Mouse (Mus musculus) CD4-positive, CD25-positive, alpha-beta regulatory T cell (primary cell): ENCODE results near the gene Taok2. TPM values are rescaled to one million over a fixed set of nuclear protein-coding genes. Genes with fewer than 3 reads are reported as not detected.

Experiments
- polyA plus RNA-seq: library from polyadenylated mRNA; unstranded; fragments of 100-300 nt; shearing (Covaris generic); gene quantifications from one replicate; pipeline ENCODE4 v1.2.1, GENCODE M21; 2017

The Taok2 gene
- 45.7 TPM for polyA plus RNA-seq

DNA sequence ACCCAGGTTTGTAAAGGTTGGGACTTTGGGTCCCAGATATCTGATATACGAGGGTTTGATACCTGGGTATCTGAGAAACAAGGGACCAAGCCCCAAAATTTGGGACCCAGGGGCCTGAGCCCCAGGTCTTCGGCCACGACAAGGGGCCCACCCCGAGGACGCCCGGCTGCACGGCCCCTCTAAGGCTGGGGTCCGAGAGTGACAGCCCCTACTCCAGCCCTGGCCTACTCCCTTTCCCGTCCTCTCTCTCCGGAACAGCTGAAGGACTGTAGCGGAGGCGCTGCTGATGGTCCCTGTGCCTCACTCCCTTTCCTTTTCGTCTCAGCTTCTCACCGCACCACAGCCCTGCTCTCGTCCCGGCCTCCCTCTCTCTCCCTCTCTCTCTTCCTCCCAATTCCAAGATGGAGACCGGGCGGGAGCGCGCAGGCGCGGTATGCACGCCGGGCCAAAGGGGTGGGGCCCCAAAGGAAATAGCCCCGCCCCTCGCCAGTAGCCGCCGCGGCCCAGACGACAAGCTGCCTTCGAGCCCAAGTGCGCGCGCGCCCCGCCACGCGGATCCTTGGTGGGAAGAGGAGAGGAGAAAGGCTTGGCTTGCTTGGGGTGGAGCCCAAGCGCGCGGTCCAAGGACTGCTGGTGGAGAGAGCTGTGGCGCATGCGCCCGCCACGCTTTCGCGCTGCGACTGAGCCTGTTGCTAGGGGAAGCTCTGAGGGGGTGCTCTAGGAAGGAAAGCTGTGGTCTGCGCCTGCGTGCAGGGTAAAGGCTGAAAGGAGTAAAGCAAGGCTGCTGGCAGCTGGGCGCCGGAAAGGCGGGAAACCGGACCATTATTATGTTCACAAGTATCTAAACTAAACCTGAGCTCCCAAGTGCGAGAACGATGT lies at the start of gene Taok2:
TSS of gene Taok2 (minus strand) at position 418 of the 879 bp plus-strand sequence.

DNA sequence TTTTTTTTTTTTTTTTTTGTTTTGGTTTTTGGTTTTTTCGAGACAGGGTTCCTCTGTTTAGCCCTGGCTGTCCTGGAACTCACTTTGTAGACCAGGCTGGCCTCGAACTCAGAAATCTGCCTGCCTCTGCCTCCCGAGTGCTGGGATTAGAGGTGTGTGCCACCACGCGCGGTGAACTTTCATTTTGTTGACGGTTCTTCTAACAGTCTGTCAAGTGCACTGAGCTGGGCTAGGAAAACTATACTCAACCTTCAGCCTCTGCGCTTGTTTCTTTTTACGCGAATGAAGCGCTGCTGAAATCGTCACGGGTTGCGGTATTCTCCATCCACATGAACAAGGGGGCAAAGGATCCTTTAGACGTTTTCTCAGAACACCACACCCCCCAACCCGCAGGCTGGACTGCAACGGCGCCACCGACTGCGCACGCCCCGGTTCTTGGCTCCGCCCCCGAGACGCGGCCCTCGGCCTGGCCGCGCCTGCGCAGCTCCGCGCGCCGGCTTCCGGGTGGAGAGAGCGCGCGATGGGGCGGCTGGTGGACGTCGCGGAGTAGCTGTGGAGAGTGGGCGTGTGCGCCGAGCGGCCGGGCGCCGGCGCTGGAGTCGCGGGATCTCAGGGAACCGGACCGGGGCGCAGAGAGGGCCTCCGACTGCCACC lies 44.0 kb upstream of the Taok2 start, which contains the start of gene Kctd13:
TSS of gene Kctd13 (plus strand) at position 496 of the 654 bp plus-strand sequence.

DNA sequence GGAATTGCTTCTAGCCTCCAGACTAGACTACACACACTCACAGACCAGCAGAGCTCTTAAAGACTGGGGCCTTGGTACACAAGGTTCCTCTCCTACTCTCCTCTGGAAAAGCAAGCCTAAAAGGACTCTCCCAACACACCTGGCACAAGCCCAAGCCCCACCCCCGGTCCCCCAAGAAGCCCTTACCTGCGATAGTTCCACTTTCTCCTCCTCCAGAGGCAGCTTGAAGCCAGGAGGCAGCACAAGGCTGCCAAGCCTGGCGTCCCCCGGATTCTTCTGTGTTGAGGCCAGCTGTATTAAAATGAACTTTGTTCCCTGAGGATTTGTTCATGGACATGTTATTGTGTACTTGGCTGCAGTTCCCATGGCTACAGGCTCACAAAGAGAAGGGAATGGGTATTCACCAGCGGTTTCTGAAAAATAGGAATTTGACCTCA lies 38.1 kb upstream of the Taok2 start, which contains the start of gene Tmem219:
TSS of gene Tmem219 (minus strand) at position 294 of the 437 bp plus-strand sequence.

DNA sequence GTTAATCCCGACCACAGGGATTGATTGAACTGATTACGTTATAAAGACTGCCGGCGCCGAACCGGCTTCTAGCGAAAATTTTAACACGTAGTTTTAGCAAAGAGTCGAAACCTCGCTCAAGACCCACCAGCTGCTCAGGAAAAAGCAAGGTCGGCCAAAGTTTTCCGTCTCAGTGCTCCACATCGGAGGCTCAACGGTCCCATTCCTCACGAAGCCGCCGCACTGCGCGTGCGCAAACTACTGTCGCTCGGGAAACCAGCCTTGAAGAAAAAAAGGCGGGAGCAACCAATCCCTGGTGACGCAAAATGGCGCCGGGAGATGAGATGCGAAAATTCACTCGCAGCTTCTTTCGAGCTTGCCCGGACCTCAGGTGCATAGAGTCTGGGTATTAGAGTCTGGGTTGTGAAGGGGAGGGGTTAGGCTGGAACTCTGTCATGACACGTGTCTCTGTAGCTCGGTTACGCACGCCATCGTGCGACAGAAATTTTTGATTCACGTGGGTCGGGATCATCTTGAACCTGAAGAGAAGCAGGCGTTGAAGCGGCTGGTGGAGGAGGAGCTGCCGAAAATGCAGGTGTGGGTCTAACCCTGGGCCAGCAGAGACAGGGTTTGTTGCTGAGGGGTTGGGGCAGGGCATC lies 22.2 kb downstream of the Taok2 start, which contains the start of gene Ino80e:
TSS of gene Ino80e (minus strand) at position 231 of the 638 bp plus-strand sequence.

DNA sequence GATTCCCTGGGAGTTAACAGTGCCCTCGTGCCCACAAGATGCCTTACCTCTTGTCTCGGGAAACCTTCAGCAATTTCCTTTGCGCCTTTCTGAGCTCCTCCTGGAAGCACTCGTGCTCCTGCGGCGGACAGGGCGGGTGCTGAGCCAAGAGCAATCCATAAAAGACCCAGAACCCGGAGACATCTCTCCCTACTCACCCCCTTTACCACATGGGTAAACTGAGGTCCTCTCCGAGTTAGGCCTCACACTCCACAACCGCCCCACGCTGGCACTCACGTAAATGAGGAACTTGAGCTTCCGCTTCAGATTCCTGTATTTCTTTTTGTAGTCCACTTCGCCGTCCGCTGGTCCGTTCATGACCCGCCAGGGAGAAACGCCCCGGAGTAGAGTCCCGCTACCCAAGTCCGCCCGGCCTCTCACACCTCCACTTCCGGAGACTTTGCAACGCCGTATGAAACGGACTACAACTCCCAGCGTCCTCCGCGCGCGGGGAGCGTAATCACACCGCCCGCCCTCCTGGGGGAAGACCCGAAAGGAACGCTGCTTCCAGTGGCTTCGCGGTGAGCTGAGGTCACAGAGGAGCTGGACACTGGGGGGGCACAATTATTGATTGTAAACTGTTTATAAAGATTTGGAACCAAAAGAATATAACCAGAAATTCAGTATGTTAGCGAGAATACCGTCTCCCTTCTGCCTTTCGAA lies 22.9 kb downstream of the Taok2 start, which contains the start of gene Hirip3:
TSS of gene Hirip3 (plus strand) at position 544 of the 702 bp plus-strand sequence.

DNA sequence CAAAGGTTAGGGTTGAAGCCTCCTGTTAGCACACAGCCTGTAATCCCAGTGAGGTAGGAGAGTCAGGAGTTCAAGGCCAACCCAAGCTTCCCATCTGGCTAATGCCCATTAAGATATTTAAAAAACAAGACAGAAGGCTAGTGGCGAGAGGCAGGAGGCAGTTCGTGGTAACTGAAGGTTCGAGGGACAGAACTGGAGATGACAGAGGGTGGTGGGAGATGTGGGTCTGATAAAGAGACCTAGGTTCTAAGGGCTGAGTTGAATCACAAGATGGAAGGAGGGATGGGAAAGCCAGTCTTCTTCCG lies 37.4 kb downstream of the Taok2 start, which contains the start of gene Doc2a:
TSS of gene Doc2a (plus strand) at position 301 of the 305 bp plus-strand sequence.

DNA sequence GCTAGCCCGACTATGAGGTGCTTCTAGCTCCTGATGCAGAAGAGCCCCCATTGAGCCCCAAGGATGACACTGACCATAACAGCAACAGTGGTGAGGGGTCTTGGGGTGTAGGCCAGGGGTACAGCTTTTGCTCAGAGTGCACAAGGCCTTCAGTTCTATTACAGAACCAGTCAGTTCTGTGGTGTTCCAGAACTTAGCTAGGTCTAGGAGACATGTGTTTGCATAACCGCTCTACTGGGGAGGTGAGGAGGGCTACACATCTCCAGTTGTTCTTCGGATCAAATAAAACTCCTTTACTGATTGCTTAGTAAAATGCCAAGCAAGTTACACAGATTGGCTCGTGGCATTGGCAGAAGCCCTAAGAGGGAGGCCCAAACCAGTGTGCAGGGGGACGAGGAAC lies 53.0 kb downstream of the Taok2 start, which contains the start of gene 4930451I11Rik:
TSS of gene 4930451I11Rik (minus strand) at position 101 of the 400 bp plus-strand sequence.

Other genes with a start within 250 kb of the Taok2 start
- gene Sgf29, start 235.4 kb downstream of the Taok2 start, polyA plus RNA-seq, result 101 TPM
- 0.96 TPM for gene Sult1a1, start 208.3 kb downstream of the Taok2 start, polyA plus RNA-seq
- gene Bola2, start 189.3 kb downstream of the Taok2 start, polyA plus RNA-seq, result 118 TPM
- gene Slx1b, start 188.9 kb downstream of the Taok2 start, polyA plus RNA-seq, result 9.2 TPM
- 3,348 TPM for gene Coro1a, start 176.9 kb downstream of the Taok2 start, polyA plus RNA-seq
- gene Mapk3, start 125.1 kb downstream of the Taok2 start, polyA plus RNA-seq, result 35.2 TPM
- gene Gdpd3, start 118.4 kb downstream of the Taok2 start, polyA plus RNA-seq, result 1.7 TPM
- 606 TPM for gene Ypel3, start 107.7 kb downstream of the Taok2 start, polyA plus RNA-seq
- 4.3 TPM for gene Tbx6, start 103.2 kb downstream of the Taok2 start, polyA plus RNA-seq
- 417 TPM for gene Ppp4c, start 92.2 kb downstream of the Taok2 start, polyA plus RNA-seq
- gene Fam57b, start 87.0 kb downstream of the Taok2 start, polyA plus RNA-seq, result not detected
- not detected for gene 4930451I11Rik, start 53.1 kb downstream of the Taok2 start, polyA plus RNA-seq
- gene Doc2a, start 37.3 kb downstream of the Taok2 start, polyA plus RNA-seq, result 0.14 TPM
- 7.3 TPM for gene Hirip3, start 22.7 kb downstream of the Taok2 start, polyA plus RNA-seq
- 95.0 TPM for gene Ino80e, start 22.3 kb downstream of the Taok2 start, polyA plus RNA-seq
- gene Tmem219, start 38.2 kb upstream of the Taok2 start, polyA plus RNA-seq, result 44.7 TPM
- gene Kctd13, start 44.2 kb upstream of the Taok2 start, polyA plus RNA-seq, result 39.8 TPM
- gene Asphd1, start 64.9 kb upstream of the Taok2 start, polyA plus RNA-seq, result 0.18 TPM
- 1.4 TPM for gene Sez6l2, start 65.9 kb upstream of the Taok2 start, polyA plus RNA-seq
- 306 TPM for gene Cdipt, start 91.2 kb upstream of the Taok2 start, polyA plus RNA-seq
- 0.89 TPM for gene Cdiptos, start 91.4 kb upstream of the Taok2 start, polyA plus RNA-seq
- gene Mvp, start 129.9 kb upstream of the Taok2 start, polyA plus RNA-seq, result 39.6 TPM
- 1.6 TPM for gene Pagr1b, start 131.8 kb upstream of the Taok2 start, polyA plus RNA-seq
- gene Pagr1a, start 132.6 kb upstream of the Taok2 start, polyA plus RNA-seq, result 122 TPM
- 42.9 TPM for gene Gm42742, start 136.4 kb upstream of the Taok2 start, polyA plus RNA-seq
- gene Prrt2, start 136.5 kb upstream of the Taok2 start, polyA plus RNA-seq, result 14.4 TPM
- gene Maz, start 142.3 kb upstream of the Taok2 start, polyA plus RNA-seq, result 176 TPM
- gene Kif22, start 157.8 kb upstream of the Taok2 start, polyA plus RNA-seq, result 10.7 TPM
- not detected for gene Zg16, start 202.6 kb upstream of the Taok2 start, polyA plus RNA-seq
- gene AI467606, start 206.7 kb upstream of the Taok2 start, polyA plus RNA-seq, result 327 TPM
- gene Qprt, start 237.5 kb upstream of the Taok2 start, polyA plus RNA-seq, result 25.5 TPM